Mouse (Mus musculus) adrenal gland, postnatal 10 days (tissue): ENCODE measurements around the gene Sbf1. TPM values are rescaled to one million over a fixed set of nuclear protein-coding genes. Genes with fewer than 3 reads are reported as not detected.

Source experiments
- DNase-seq: peaks from one replicate; pipeline ENCODE4 v3.0.0; 2021; ENCODE audit warnings: mixed read lengths
- long read RNA-seq, 2 experiments: library from polyadenylated mRNA; stranded (forward); transcript quantifications; one replicate each; pipeline ENCODE4 v2.0.0; 2021
- total RNA-seq, 2 experiments: library from RNA; stranded (reverse); gene quantifications; 2 replicates each; pipeline ENCODE4 v1.2.3; 2021

The Sbf1 gene
- total RNA-seq = 10 to 100 TPM; 80.3 to 85.7 TPM
- long read RNA-seq, experiment 1, full-length matches to known transcripts = 2 of 18 reads
- long read RNA-seq, experiment 1, partial matches to known transcripts = 13 of 18 reads
- long read RNA-seq, experiment 1, other reads (novel, unspliced or antisense) = 3 of 18 reads
- long read RNA-seq, experiment 2, full-length matches to known transcripts = 14 of 33 reads
- long read RNA-seq, experiment 2, partial matches to known transcripts = 8 of 33 reads
- long read RNA-seq, experiment 2, other reads (novel, unspliced or antisense) = 11 of 33 reads

GRCm38 (mm10) chr15:89315190-89315731, at the start of gene Sbf1:
Sbf1 (minus strand) TSS chr15:89315311.
- peak; percentile 99 for DNase-seq

GRCm38 (mm10) chr15:89363051-89363450, 47.9 kb upstream of the Sbf1 start:
- DNase-seq = no peak

GRCm38 (mm10) chr15:89358784-89359183, 43.7 kb upstream of the Sbf1 start:
- DNase-seq = no peak

- peak; percentile 89 for DNase-seq
These were observed 41.3 kb upstream of the Sbf1 start for GRCm38 (mm10) chr15:89356372-89356771.

- DNase-seq = peak; percentile 98
These were observed 40.4 kb upstream of the Sbf1 start, which contains the start of the genes Lmf2 and Ncaph2 for GRCm38 (mm10) chr15:89355241-89356187. Lmf2 (minus strand) TSS chr15:89355659. Ncaph2 (plus strand) TSS chr15:89355719.

GRCm38 (mm10) chr15:89354455-89354854, 39.3 kb upstream of the Sbf1 start:
- no peak for DNase-seq

GRCm38 (mm10) chr15:89353837-89354236, 38.7 kb upstream of the Sbf1 start:
- no peak for DNase-seq

GRCm38 (mm10) chr15:89352795-89353194, 37.7 kb upstream of the Sbf1 start:
- peak; percentile 40 for DNase-seq

- no peak for DNase-seq
These were observed 36.9 kb upstream of the Sbf1 start for GRCm38 (mm10) chr15:89352054-89352453.

- no peak for DNase-seq
These were observed 36.2 kb upstream of the Sbf1 start for GRCm38 (mm10) chr15:89351302-89351701.

GRCm38 (mm10) chr15:89350447-89350846, 35.3 kb upstream of the Sbf1 start:
- no peak for DNase-seq

GRCm38 (mm10) chr15:89343325-89343724, 28.2 kb upstream of the Sbf1 start:
- DNase-seq = no peak

GRCm38 (mm10) chr15:89341678-89342077, 26.6 kb upstream of the Sbf1 start:
- no peak for DNase-seq

- DNase-seq = no peak
These were observed 25.0 kb upstream of the Sbf1 start for GRCm38 (mm10) chr15:89340136-89340535.

- DNase-seq = no peak
These were observed 24.6 kb upstream of the Sbf1 start for GRCm38 (mm10) chr15:89339696-89340095.

- no peak for DNase-seq
These were observed 21.3 kb upstream of the Sbf1 start for GRCm38 (mm10) chr15:89336422-89336821.

GRCm38 (mm10) chr15:89334774-89335537, 19.8 kb upstream of the Sbf1 start:
- no peak for DNase-seq

- no peak for DNase-seq
These were observed 19.2 kb upstream of the Sbf1 start, which contains the start of gene Miox for GRCm38 (mm10) chr15:89334271-89334670. Miox (plus strand) TSS chr15:89334398.

GRCm38 (mm10) chr15:89326441-89326840, 11.3 kb upstream of the Sbf1 start:
- no peak for DNase-seq

GRCm38 (mm10) chr15:89323656-89324055, 8.5 kb upstream of the Sbf1 start:
- DNase-seq = no peak

- no peak for DNase-seq
These were observed 7.8 kb upstream of the Sbf1 start, which contains the start of gene Adm2 for GRCm38 (mm10) chr15:89322670-89323522. Adm2 (plus strand) TSS chr15:89322720.
